Mouse (Mus musculus) myocyte (in vitro differentiated cells): ENCODE results near the gene Pecam1. TPM values are rescaled to one million over a fixed set of nuclear protein-coding genes. Genes with fewer than 3 reads are reported as not detected.

Experiments
- H3K27me3 ChIP-seq: one replicate; pipeline ENCODE4 v1.6.1; 2011; ENCODE audit not compliant: control insufficient read depth, insufficient read depth, insufficient read length
- H3K36me3 ChIP-seq: one replicate; pipeline ENCODE4 v1.6.1; 2011; ENCODE audit not compliant: control insufficient read depth, insufficient read depth
- H3K4me2 ChIP-seq: one replicate; pipeline ENCODE4 v1.6.1; 2011; ENCODE audit warnings: low read depth, control low read depth
- H3K4me3 ChIP-seq: one replicate; pipeline ENCODE4 v1.5.1; 2011; ENCODE audit warnings: mild to moderate bottlenecking, control low read depth, moderate library complexity
- H3K79me2 ChIP-seq: one replicate; pipeline ENCODE4 v1.6.1; 2011; ENCODE audit not compliant: control insufficient read depth, insufficient read depth
- H3ac ChIP-seq: one replicate; pipeline ENCODE4 v1.6.1; 2011; ENCODE audit not compliant: control insufficient read depth, insufficient read length
- CEBPB ChIP-seq: IDR thresholded peaks from 2 replicates; pipeline ENCODE4 v1.6.1; 2011; ENCODE audit warnings: mild to moderate bottlenecking, moderate library complexity; ENCODE audit not compliant: poor library complexity, insufficient read depth, severe bottlenecking
- E2F4 ChIP-seq: IDR thresholded peaks from one replicate; pipeline ENCODE4 v1.6.1; 2011; ENCODE audit warnings: mild to moderate bottlenecking, control low read depth, moderate library complexity; ENCODE audit not compliant: insufficient read depth
- MAX ChIP-seq: IDR thresholded peaks from one replicate; pipeline ENCODE4 v1.6.1; 2011; ENCODE audit warnings: low read depth, mild to moderate bottlenecking, control low read depth
- MYOD1 ChIP-seq, 3 experiments: IDR thresholded peaks; one replicate each; pipeline ENCODE4 v1.6.1; 2011; ENCODE audit warnings: control low read depth in 2 of 3, low read depth in 2 of 3, mild to moderate bottlenecking in 2 of 3, moderate library complexity in 1 of 3; ENCODE audit not compliant: insufficient read length in 2 of 3, control insufficient read depth in 1 of 3
- MYOG ChIP-seq, 3 experiments: IDR thresholded peaks; one replicate each; pipeline ENCODE4 v1.6.1; 2011; ENCODE audit warnings: control low read depth in 2 of 3, low read depth in 2 of 3, mild to moderate bottlenecking in 2 of 3; ENCODE audit not compliant: insufficient read length in 2 of 3, control insufficient read depth in 1 of 3, insufficient read depth in 1 of 3
- POLR2A ChIP-seq: IDR thresholded peaks from one replicate; pipeline ENCODE4 v1.6.1; 2011; ENCODE audit warnings: low read depth, mild to moderate bottlenecking, control low read depth, moderate library complexity; ENCODE audit not compliant: insufficient read length
- POLR2AphosphoS2 ChIP-seq: IDR thresholded peaks from one replicate; pipeline ENCODE4 v1.6.1; 2011; ENCODE audit warnings: low read depth, control low read depth; ENCODE audit not compliant: insufficient read length
- REST ChIP-seq: IDR thresholded peaks from one replicate; pipeline ENCODE4 v1.6.1; 2011; ENCODE audit warnings: mild to moderate bottlenecking, control low read depth, moderate library complexity; ENCODE audit not compliant: insufficient read depth, insufficient read length
- SRF ChIP-seq: IDR thresholded peaks from one replicate; pipeline ENCODE4 v1.6.1; 2011; ENCODE audit warnings: low read depth; ENCODE audit not compliant: control insufficient read depth, insufficient read length
- TCF12 ChIP-seq: IDR thresholded peaks from one replicate; pipeline ENCODE4 v1.6.1; 2011; ENCODE audit warnings: mild to moderate bottlenecking, control low read depth; ENCODE audit not compliant: poor library complexity, insufficient read depth, severe bottlenecking
- TCF3 ChIP-seq: IDR thresholded peaks from one replicate; pipeline ENCODE4 v1.6.1; 2011; ENCODE audit warnings: low read depth, control low read depth; ENCODE audit not compliant: insufficient read length
- USF1 ChIP-seq: IDR thresholded peaks from one replicate; pipeline ENCODE4 v1.6.1; 2011; ENCODE audit warnings: low read depth, mild to moderate bottlenecking, control low read depth, moderate library complexity
- polyA plus RNA-seq: library from polyadenylated mRNA; unstranded; fragments of >200 nt; fragmentation: generic; extraction: Trizol; gene quantifications from one replicate; pipeline ENCODE4 v1.2.1, GENCODE M21; 2012; ENCODE audit warnings: missing spikeins

The Pecam1 gene
- polyA plus RNA-seq, 1 experiment = 0.01 TPM

- Histone ChIP-seq H3K79me2 (no peaks in the 10 kb centered on the region), H3K27me3 (no peaks in the 10 kb centered on the region), H3K36me3 (no peaks in the 10 kb centered on the region), H3K4me3 (no peak overlapping the region), H3K4me2 (no peak overlapping the region), H3ac (no peak overlapping the region)
- TF ChIP-seq TCF3 (no peak), USF1 (no peak), POLR2AphosphoS2 (no peak)
These were observed 46.5 kb downstream of the Pecam1 start for GRCm38 (mm10) chr11:106703931-106704330.

DNA sequence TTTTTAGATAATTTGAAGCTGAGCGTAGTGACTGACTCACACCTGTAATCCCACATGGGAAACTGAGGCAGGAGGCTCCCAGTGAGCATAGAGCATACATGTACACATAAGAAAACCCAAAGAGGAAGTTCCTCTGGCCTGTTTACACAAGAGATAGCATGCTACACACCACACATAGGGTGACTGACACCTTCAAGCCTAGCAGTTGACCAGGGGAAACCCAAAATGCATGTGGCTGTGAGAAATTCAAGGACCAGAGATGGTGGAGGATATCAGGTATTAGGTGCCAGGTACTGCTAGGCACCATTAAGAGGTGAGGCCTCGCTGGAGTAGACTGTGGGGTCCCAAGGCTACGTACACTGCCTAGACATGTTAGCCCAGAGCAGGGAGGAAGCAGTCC is 47.8 kb downstream of the Pecam1 start:
- TF ChIP-seq TCF12 (no peak), POLR2AphosphoS2 (no peak), TCF3 (no peak), E2F4 (no peak), MYOD1 (IDR thresholded peaks at IDR 0.05; ENCODE audit: control insufficient read depth in 1 of 3, insufficient read length in 2 of 3, low read depth in 2 of 3) (no peak), MAX (no peak), REST (no peak), USF1 (no peak), CEBPB (no peak), SRF (no peak), POLR2A (no peak), MYOG (IDR thresholded peaks at IDR 0.05; ENCODE audit: control insufficient read depth in 1 of 3, insufficient read depth in 1 of 3, insufficient read length in 2 of 3, low read depth in 2 of 3) (no peak)

GRCm38 (mm10) chr11:106701589-106701988 is 48.8 kb downstream of the Pecam1 start:
- H3K4me2 ChIP-seq = no peak overlapping the region
- H3K36me3 ChIP-seq = no peaks in the 10 kb centered on the region
- no peak overlapping the region for H3K4me3 ChIP-seq
- no peaks in the 10 kb centered on the region for H3K27me3 ChIP-seq
- no peak overlapping the region for H3ac ChIP-seq
- H3K79me2 ChIP-seq = no peaks in the 10 kb centered on the region
- TF ChIP-seq MYOG (IDR thresholded peaks at IDR 0.05; ENCODE audit: control insufficient read depth in 1 of 3, insufficient read depth in 1 of 3, insufficient read length in 2 of 3, low read depth in 2 of 3) (no peak), SRF (no peak), USF1 (no peak), E2F4 (no peak), MAX (no peak), TCF3 (no peak), REST (no peak), TCF12 (no peak), POLR2A (no peak), MYOD1 (IDR thresholded peaks at IDR 0.05; ENCODE audit: control insufficient read depth in 1 of 3, insufficient read length in 2 of 3, low read depth in 2 of 3) (no peak), CEBPB (no peak)

More for the DNA sequence above, 47.8 kb downstream of the Pecam1 start:
- no peaks in the 10 kb centered on the region for H3K27me3 ChIP-seq
- H3ac ChIP-seq = no peak overlapping the region
- H3K79me2 ChIP-seq = no peaks in the 10 kb centered on the region
- no peak overlapping the region for H3K4me2 ChIP-seq
- no peaks in the 10 kb centered on the region for H3K36me3 ChIP-seq
- no peak overlapping the region for H3K4me3 ChIP-seq

GRCm38 (mm10) chr11:106699083-106699482 is 51.3 kb downstream of the Pecam1 start:
- Histone ChIP-seq H3K79me2 (no peaks in the 10 kb centered on the region), H3K36me3 (no peaks in the 10 kb centered on the region), H3K4me3 (no peak overlapping the region), H3K4me2 (no peak overlapping the region), H3ac (no peak overlapping the region), H3K27me3 (no peaks in the 10 kb centered on the region)
- no peak for TF ChIP-seq TCF12
- TF ChIP-seq TCF3 = no peak
- no peak for TF ChIP-seq POLR2AphosphoS2
- no peak for TF ChIP-seq CEBPB
- no peak for TF ChIP-seq USF1
- TF ChIP-seq MAX = no peak

- Histone ChIP-seq H3K79me2 (no peaks in the 10 kb centered on the region), H3K4me2 (no peak overlapping the region), H3K4me3 (no peak overlapping the region), H3ac (no peak overlapping the region), H3K27me3 (no peaks in the 10 kb centered on the region), H3K36me3 (no peaks in the 10 kb centered on the region)
- TF ChIP-seq E2F4 (no peak), POLR2AphosphoS2 (no peak), REST (no peak), TCF3 (no peak), MYOD1 (IDR thresholded peaks at IDR 0.05; ENCODE audit: control insufficient read depth in 1 of 3, insufficient read length in 2 of 3, low read depth in 2 of 3) (no peak), MYOG (IDR thresholded peaks at IDR 0.05; ENCODE audit: control insufficient read depth in 1 of 3, insufficient read depth in 1 of 3, insufficient read length in 2 of 3, low read depth in 2 of 3) (no peak), SRF (no peak), USF1 (no peak), POLR2A (no peak), MAX (no peak), CEBPB (no peak), TCF12 (no peak)
These were observed 52.1 kb downstream of the Pecam1 start for GRCm38 (mm10) chr11:106698289-106698688.
